Mouse (Mus musculus) intestine, embryonic 14.5 days (tissue): ENCODE data around the gene Grik4. TPM values are rescaled to one million over a fixed set of nuclear protein-coding genes. Genes with fewer than 3 reads are reported as not detected.

Source experiments
- ATAC-seq: fragments of 200-750 bp; cut with Nextera tagmentation; replicated peaks from 2 replicates; pipeline ENCODE4 v1.8.0; 2017; ENCODE audit warnings: low read depth, moderate number of reproducible peaks, moderate TSS enrichment, moderate library complexity; ENCODE audit not compliant: low FRiP score, low TSS enrichment
- DNase-seq: peaks from one replicate; pipeline ENCODE4 v3.0.0-alpha.2; 2018; ENCODE audit warnings: low spot score
- H3K27ac ChIP-seq: fragments of 300-500 bp; sonication (generic); 2 replicates; pipeline ENCODE4 v1.5.1; 2014; ENCODE audit warnings: low read depth, mild to moderate bottlenecking, control low read depth
- H3K27me3 ChIP-seq: fragments of 300-500 bp; sonication (generic); replicated peaks from 2 replicates; pipeline ENCODE4 v1.6.1; 2014; ENCODE audit warnings: low read length, control low read depth; ENCODE audit not compliant: control insufficient read depth, insufficient read depth
- H3K36me3 ChIP-seq: fragments of 300-500 bp; sonication (generic); 2 replicates; pipeline ENCODE4 v1.6.1; 2014; ENCODE audit warnings: low read length, control low read depth; ENCODE audit not compliant: control insufficient read depth, insufficient read depth
- H3K4me1 ChIP-seq: fragments of 300-500 bp; sonication (generic); replicated peaks from 2 replicates; pipeline ENCODE4 v1.6.1; 2014; ENCODE audit warnings: low read length, control low read depth, mixed read lengths; ENCODE audit not compliant: control insufficient read depth, insufficient read depth
- H3K4me2 ChIP-seq: fragments of 300-500 bp; sonication (generic); 2 replicates; pipeline ENCODE4 v1.6.1; 2014; ENCODE audit warnings: low read length
- H3K4me3 ChIP-seq: fragments of 300-500 bp; sonication (generic); 2 replicates; pipeline ENCODE4 v1.5.1; 2014; ENCODE audit warnings: low read depth, low read length, control low read depth, mixed read lengths
- H3K9ac ChIP-seq: fragments of 300-500 bp; sonication (generic); 2 replicates; pipeline ENCODE4 v1.6.1; 2014; ENCODE audit warnings: mild to moderate bottlenecking, low read length
- H3K9me3 ChIP-seq: fragments of 300-500 bp; sonication (generic); 2 replicates; pipeline ENCODE4 v1.6.1; 2016; ENCODE audit warnings: low read length, control low read depth; ENCODE audit not compliant: control insufficient read depth
- whole genome bisulfite sequencing: fragments of 180-500 bp; shearing (Covaris S2); extraction: QIAGEN DNeasy Blood & Tissue Kit; methylation state at CpG from one replicate; pipeline ENCODE4 v1.1.7; 2014; 5-methylcytosine and 5-hydroxymethylcytosine counted together
- polyA plus RNA-seq: library from polyadenylated mRNA; unstranded; fragments of >200 nt; fragmentation: Nextera tagmentation; extraction: Ambion mirVana; gene quantifications from 2 replicates; pipeline ENCODE4 v1.2.1, GENCODE M21; 2014

The Grik4 gene
- polyA plus RNA-seq, 1 experiment from 2014 or later = 1.3 TPM

GRCm38 (mm10) chr9:42732731-42733318 lies 211.5 kb downstream of the Grik4 start:
- Histone ChIP-seq H3K36me3 (no peaks in the 10 kb centered on the region), H3K4me1 (peaks cover 6% of the 10 kb centered on the region; the same call in 1 of the 2 replicates), H3K9ac (no peak overlapping the region), H3K4me3 (no peak overlapping the region), H3K27me3 (no peaks in the 10 kb centered on the region), H3K27ac (no peak overlapping the region), H3K9me3 (no peaks in the 10 kb centered on the region), H3K4me2 (no peak overlapping the region)
- ATAC-seq (no peak), DNase-seq (no peak)
- WGBS = 81% methylated on average over 9 of the region's 9 CpGs

GRCm38 (mm10) chr9:42728472-42728871 lies 215.8 kb downstream of the Grik4 start:
- DNase-seq = no peak
- Histone ChIP-seq H3K4me2 (no peak overlapping the region), H3K9me3 (no peaks in the 10 kb centered on the region), H3K9ac (no peak overlapping the region), H3K4me1 (0 out of 2 replicates have a peak, but pooled peaks cover 6% of the 10 kb centered on the region), H3K27ac (no peak overlapping the region), H3K27me3 (no peaks in the 10 kb centered on the region), H3K36me3 (no peaks in the 10 kb centered on the region), H3K4me3 (no peak overlapping the region)
- ATAC-seq = no peak
- WGBS = 51% methylated on average over 6 of the region's 6 CpGs

- Histone ChIP-seq H3K4me1 (peaks cover 9% of the 10 kb centered on the region; the same call in 1 of the 2 replicates), H3K4me3 (no peak overlapping the region), H3K4me2 (no peak overlapping the region), H3K9ac (no peak overlapping the region), H3K36me3 (no peaks in the 10 kb centered on the region), H3K27me3 (no peaks in the 10 kb centered on the region), H3K27ac (no peak overlapping the region), H3K9me3 (no peaks in the 10 kb centered on the region)
- DNase-seq = no peak
- 73% methylated on average over 6 of the region's 6 CpGs for WGBS
- no peak for ATAC-seq
Observed at GRCm38 (mm10) chr9:42727661-42728060, 216.6 kb downstream of the Grik4 start.

GRCm38 (mm10) chr9:42727186-42727585 lies 217.1 kb downstream of the Grik4 start:
- Histone ChIP-seq H3K9ac (no peak overlapping the region), H3K27me3 (no peaks in the 10 kb centered on the region), H3K4me2 (no peak overlapping the region), H3K4me3 (no peak overlapping the region), H3K4me1 (peaks cover 13% of the 10 kb centered on the region; the same call in 1 of the 2 replicates), H3K27ac (no peak overlapping the region), H3K9me3 (no peaks in the 10 kb centered on the region), H3K36me3 (no peaks in the 10 kb centered on the region)
- WGBS = 83% methylated on average over 5 of the region's 5 CpGs
- ATAC-seq (peak; percentile 61; the same call in 1 of the 2 replicates), DNase-seq (no peak)

DNA sequence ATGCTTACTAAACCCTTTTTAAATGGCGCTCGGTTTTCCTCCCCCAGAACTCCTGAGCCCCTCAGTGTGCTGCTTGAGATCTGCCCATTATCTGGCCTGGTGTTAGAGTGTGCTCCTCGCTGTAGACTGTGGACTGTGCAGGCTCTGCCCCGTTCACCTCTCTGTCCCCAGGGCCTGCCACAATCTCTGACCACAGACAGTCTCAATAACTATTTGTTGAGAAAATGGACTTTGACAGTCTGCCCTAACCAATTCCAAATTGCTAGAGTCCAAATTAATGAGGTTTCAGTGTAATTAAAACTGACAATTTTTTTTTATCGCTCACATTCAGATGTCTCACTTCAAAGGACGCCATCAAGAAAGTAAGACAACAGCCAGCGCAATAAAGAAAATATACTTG lies 220.2 kb downstream of the Grik4 start:
- H3K36me3 ChIP-seq = no peaks in the 10 kb centered on the region
- H3K4me2 ChIP-seq = no peak overlapping the region
- H3K27me3 ChIP-seq = no peaks in the 10 kb centered on the region
- H3K9ac ChIP-seq = no peak overlapping the region
- no peak overlapping the region for H3K4me3 ChIP-seq
- no peak for ATAC-seq
- 73% methylated on average over 7 of the region's 7 CpGs for WGBS
- H3K27ac ChIP-seq = no peak overlapping the region
- no peak for DNase-seq
- no peaks in the 10 kb centered on the region for H3K9me3 ChIP-seq
- H3K4me1 ChIP-seq = peaks cover 13% of the 10 kb centered on the region; the same call in 1 of the 2 replicates

DNA sequence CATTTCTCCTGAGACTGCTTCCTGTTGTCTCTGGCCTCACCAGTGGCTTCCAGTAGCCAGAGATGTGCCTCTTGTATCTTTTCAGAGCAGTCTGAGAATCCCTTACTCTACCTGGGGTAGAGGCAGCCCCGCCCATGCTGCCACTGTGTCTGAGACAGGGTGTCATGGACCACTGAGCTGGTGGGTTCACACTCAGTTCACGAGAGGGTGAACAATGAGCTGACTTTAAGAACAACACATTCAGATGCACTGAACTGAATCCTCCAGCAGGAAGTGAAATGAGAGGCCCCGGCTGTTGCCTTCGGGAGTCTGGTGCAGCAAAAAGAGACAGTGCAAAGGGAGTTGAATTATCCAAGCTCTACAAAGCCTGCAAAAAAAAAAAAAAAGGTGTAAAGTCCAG lies 221.8 kb downstream of the Grik4 start:
- H3K27me3 ChIP-seq = no peaks in the 10 kb centered on the region
- no peak overlapping the region for H3K4me3 ChIP-seq
- H3K9me3 ChIP-seq = no peaks in the 10 kb centered on the region
- ATAC-seq = no peak
- no peaks in the 10 kb centered on the region for H3K36me3 ChIP-seq
- whole genome bisulfite sequencing = 39% methylated on average over 4 of the region's 4 CpGs
- no peak overlapping the region for H3K27ac ChIP-seq
- no peak overlapping the region for H3K4me2 ChIP-seq
- DNase-seq = no peak
- no peak overlapping the region for H3K9ac ChIP-seq
- H3K4me1 ChIP-seq = peaks cover 13% of the 10 kb centered on the region; the same call in 1 of the 2 replicates

GRCm38 (mm10) chr9:42721718-42722117 lies 222.6 kb downstream of the Grik4 start:
- Histone ChIP-seq H3K4me1 (peaks cover 13% of the 10 kb centered on the region; the same call in 1 of the 2 replicates), H3K4me3 (no peak overlapping the region), H3K27ac (no peak overlapping the region), H3K36me3 (no peaks in the 10 kb centered on the region), H3K4me2 (no peak overlapping the region), H3K27me3 (no peaks in the 10 kb centered on the region), H3K9me3 (no peaks in the 10 kb centered on the region), H3K9ac (no peak overlapping the region)
- DNase-seq (no peak), ATAC-seq (no peak)
- 88% methylated on average over 9 of the region's 9 CpGs for WGBS

- DNase-seq (no peak), ATAC-seq (no peak)
- 63% methylated on average over 4 of the region's 4 CpGs for WGBS
- no peak overlapping the region for H3K27ac ChIP-seq
- no peak overlapping the region for H3K9ac ChIP-seq
- H3K4me3 ChIP-seq = no peak overlapping the region
- no peaks in the 10 kb centered on the region for H3K27me3 ChIP-seq
- no peak overlapping the region for H3K4me2 ChIP-seq
- H3K36me3 ChIP-seq = no peaks in the 10 kb centered on the region
- no peaks in the 10 kb centered on the region for H3K9me3 ChIP-seq
- peaks cover 13% of the 10 kb centered on the region; the same call in 1 of the 2 replicates for H3K4me1 ChIP-seq
Observed at GRCm38 (mm10) chr9:42721146-42721545, 223.1 kb downstream of the Grik4 start.

- 67% methylated on average over 8 of the region's 8 CpGs for WGBS
Observed at GRCm38 (mm10) chr9:42713912-42714311, 230.4 kb downstream of the Grik4 start.

More at GRCm38 (mm10) chr9:42713912-42714311, 230.4 kb downstream of the Grik4 start:
- H3K27ac ChIP-seq = no peak overlapping the region
- H3K9me3 ChIP-seq = no peaks in the 10 kb centered on the region
- H3K36me3 ChIP-seq = no peaks in the 10 kb centered on the region
- no peak overlapping the region for H3K4me3 ChIP-seq
- DNase-seq = no peak
- H3K27me3 ChIP-seq = no peaks in the 10 kb centered on the region
- no peaks in the 10 kb centered on the region for H3K4me1 ChIP-seq
- no peak overlapping the region for H3K4me2 ChIP-seq
- no peak overlapping the region for H3K9ac ChIP-seq
- ATAC-seq = no peak
